Mouse (Mus musculus): ENCODE measurements around the gene Ino80b. TPM values are rescaled to one million over a fixed set of nuclear protein-coding genes. Genes with fewer than 3 reads are reported as not detected.

The Ino80b gene
- polyA plus RNA-seq, 1 experiment from 2014 or later: 18.2 TPM

- H3K4me3 ChIP-seq (replicated peaks): peak within 1 kb of the TSS; percentile 58
- peak within 1 kb of the TSS; percentile 85 for H3K4me2 ChIP-seq (replicated peaks)
- peaks cover 14% of the 10 kb centered on the region for H3K27me3 ChIP-seq
- ATAC-seq (ENCODE audit: insufficient number of reproducible peaks, low FRiP score, low TSS enrichment, low read depth): peak; percentile 77
- no peaks in the 10 kb centered on the region for H3K9me3 ChIP-seq (replicated peaks)
- H3K4me1 ChIP-seq: peaks cover 19% of the 10 kb centered on the region
- peak within 1 kb of the TSS; percentile 21; the same call in 1 of the 2 replicates for H3K9ac ChIP-seq
- H3K36me3 ChIP-seq: peaks cover 18% of the 10 kb centered on the region
- no peak within 1 kb of the TSS for H3K27ac ChIP-seq (replicated peaks)
- WGBS: 2% methylated on average over 32 of the region's 32 CpGs
These were observed 31.0 kb upstream of the Ino80b start, which contains the start of the genes Wdr54 and 1700003E16Rik for GRCm38 (mm10) chr6:83156259-83156684. Gene Wdr54, minus strand, starts transcription at chr6:83156397. Gene 1700003E16Rik, plus strand, starts transcription at chr6:83156404.

GRCm38 (mm10) chr6:83155552-83156238 lies 30.5 kb upstream of the Ino80b start:
- Histone ChIP-seq H3K4me3 (replicated peaks) (peak overlapping the region; percentile 58), H3K27me3 (peaks cover 8% of the 10 kb centered on the region), H3K4me1 (peaks cover 17% of the 10 kb centered on the region), H3K9me3 (replicated peaks) (no peaks in the 10 kb centered on the region), H3K4me2 (replicated peaks) (peak overlapping the region; percentile 85), H3K9ac (peak overlapping the region; percentile 21; the same call in 1 of the 2 replicates), H3K36me3 (peaks cover 23% of the 10 kb centered on the region), H3K27ac (replicated peaks) (no peak overlapping the region)
- 0 out of 2 replicates have a peak, but pooled peaks have one; percentile 12 for ATAC-seq (ENCODE audit: insufficient number of reproducible peaks, low FRiP score, low TSS enrichment, low read depth)
- 6% methylated on average over 23 of the region's 23 CpGs for WGBS

GRCm38 (mm10) chr6:83153485-83153884 lies 28.3 kb upstream of the Ino80b start:
- Histone ChIP-seq H3K4me3 (replicated peaks) (no peak overlapping the region), H3K4me2 (replicated peaks) (no peak overlapping the region), H3K27ac (replicated peaks) (no peak overlapping the region), H3K9me3 (replicated peaks) (no peaks in the 10 kb centered on the region), H3K9ac (no peak overlapping the region), H3K4me1 (peaks cover 17% of the 10 kb centered on the region), H3K36me3 (peaks cover 45% of the 10 kb centered on the region), H3K27me3 (no peaks in the 10 kb centered on the region)
- ATAC-seq (ENCODE audit: insufficient number of reproducible peaks, low FRiP score, low TSS enrichment, low read depth): no peak
- 69% methylated on average over 5 of the region's 5 CpGs for WGBS

- Histone ChIP-seq H3K4me3 (replicated peaks) (no peak overlapping the region), H3K9ac (no peak overlapping the region), H3K36me3 (peaks cover 49% of the 10 kb centered on the region), H3K27me3 (no peaks in the 10 kb centered on the region), H3K9me3 (replicated peaks) (no peaks in the 10 kb centered on the region), H3K4me2 (replicated peaks) (no peak overlapping the region), H3K4me1 (peaks cover 17% of the 10 kb centered on the region), H3K27ac (replicated peaks) (no peak overlapping the region)
- 82% methylated on average over 12 of the region's 12 CpGs for WGBS
- no peak for ATAC-seq (ENCODE audit: insufficient number of reproducible peaks, low FRiP score, low TSS enrichment, low read depth)
These were observed 27.8 kb upstream of the Ino80b start for GRCm38 (mm10) chr6:83153038-83153437.

GRCm38 (mm10) chr6:83151721-83152120 lies 26.5 kb upstream of the Ino80b start:
- Histone ChIP-seq H3K9ac (no peak overlapping the region), H3K4me1 (peaks cover 17% of the 10 kb centered on the region), H3K4me3 (replicated peaks) (no peak overlapping the region), H3K4me2 (replicated peaks) (no peak overlapping the region), H3K9me3 (replicated peaks) (no peaks in the 10 kb centered on the region), H3K27ac (replicated peaks) (no peak overlapping the region), H3K27me3 (no peaks in the 10 kb centered on the region), H3K36me3 (peaks cover 61% of the 10 kb centered on the region)
- no peak for ATAC-seq (ENCODE audit: insufficient number of reproducible peaks, low FRiP score, low TSS enrichment, low read depth)
- 43% methylated on average over 8 of the region's 8 CpGs for WGBS

- H3K36me3 ChIP-seq: peaks cover 55% of the 10 kb centered on the region
- 65% methylated on average over 7 of the region's 7 CpGs for WGBS
- H3K9ac ChIP-seq: no peak overlapping the region
These were observed 22.0 kb upstream of the Ino80b start for GRCm38 (mm10) chr6:83147280-83147679.

GRCm38 (mm10) chr6:83145805-83146204 lies 20.6 kb upstream of the Ino80b start:
- Histone ChIP-seq H3K9ac (no peak overlapping the region), H3K27ac (replicated peaks) (no peak overlapping the region; the same call in 1 of the 2 replicates), H3K4me3 (replicated peaks) (no peak overlapping the region), H3K36me3 (peaks cover 41% of the 10 kb centered on the region), H3K4me1 (peaks cover 23% of the 10 kb centered on the region), H3K4me2 (replicated peaks) (no peak overlapping the region), H3K27me3 (no peaks in the 10 kb centered on the region), H3K9me3 (replicated peaks) (no peaks in the 10 kb centered on the region)
- ATAC-seq (ENCODE audit: insufficient number of reproducible peaks, low FRiP score, low TSS enrichment, low read depth): no peak
- WGBS: 49% methylated on average over 9 of the region's 9 CpGs

More at GRCm38 (mm10) chr6:83147280-83147679, 22.0 kb upstream of the Ino80b start:
- Histone ChIP-seq H3K4me2 (replicated peaks) (no peak overlapping the region), H3K9me3 (replicated peaks) (no peaks in the 10 kb centered on the region), H3K27me3 (no peaks in the 10 kb centered on the region), H3K27ac (replicated peaks) (no peak overlapping the region), H3K4me1 (peaks cover 11% of the 10 kb centered on the region), H3K4me3 (replicated peaks) (no peak overlapping the region)
- no peak for ATAC-seq (ENCODE audit: insufficient number of reproducible peaks, low FRiP score, low TSS enrichment, low read depth)

GRCm38 (mm10) chr6:83145209-83145608 lies 20.0 kb upstream of the Ino80b start:
- Histone ChIP-seq H3K4me3 (replicated peaks) (no peak overlapping the region), H3K27ac (replicated peaks) (no peak overlapping the region), H3K27me3 (no peaks in the 10 kb centered on the region), H3K9me3 (replicated peaks) (no peaks in the 10 kb centered on the region), H3K4me2 (replicated peaks) (no peak overlapping the region), H3K9ac (no peak overlapping the region), H3K36me3 (peaks cover 35% of the 10 kb centered on the region), H3K4me1 (peaks cover 24% of the 10 kb centered on the region)
- no peak for ATAC-seq (ENCODE audit: insufficient number of reproducible peaks, low FRiP score, low TSS enrichment, low read depth)
- 48% methylated on average over 2 of the region's 2 CpGs for WGBS

- no peak overlapping the region for H3K9ac ChIP-seq
- H3K4me2 ChIP-seq (replicated peaks): peak overlapping the region; percentile 46; the same call in 1 of the 2 replicates
- no peaks in the 10 kb centered on the region for H3K9me3 ChIP-seq (replicated peaks)
- 0 out of 2 replicates have a peak, but pooled peaks have one; percentile 5 for ATAC-seq (ENCODE audit: insufficient number of reproducible peaks, low FRiP score, low TSS enrichment, low read depth)
- WGBS: 53% methylated on average over 11 of the region's 11 CpGs
- peaks cover 47% of the 10 kb centered on the region for H3K4me1 ChIP-seq
- peaks cover 12% of the 10 kb centered on the region for H3K36me3 ChIP-seq
- peak overlapping the region; percentile 60 for H3K27ac ChIP-seq (replicated peaks)
- no peak overlapping the region for H3K4me3 ChIP-seq (replicated peaks)
- H3K27me3 ChIP-seq: no peaks in the 10 kb centered on the region
These were observed 17.7 kb upstream of the Ino80b start for GRCm38 (mm10) chr6:83142886-83143285.

- peaks cover 49% of the 10 kb centered on the region for H3K4me1 ChIP-seq
- H3K27me3 ChIP-seq: no peaks in the 10 kb centered on the region
- no peaks in the 10 kb centered on the region for H3K9me3 ChIP-seq (replicated peaks)
- peak overlapping the region; percentile 25 for H3K4me3 ChIP-seq (replicated peaks)
- peaks cover 6% of the 10 kb centered on the region for H3K36me3 ChIP-seq
- no peak for ATAC-seq (ENCODE audit: insufficient number of reproducible peaks, low FRiP score, low TSS enrichment, low read depth)
- H3K4me2 ChIP-seq (replicated peaks): peak overlapping the region; percentile 46
- peak overlapping the region; percentile 2 for H3K9ac ChIP-seq
- 9% methylated on average over 41 of the region's 41 CpGs for WGBS
- peak overlapping the region; percentile 60 for H3K27ac ChIP-seq (replicated peaks)
These were observed 17.0 kb upstream of the Ino80b start for GRCm38 (mm10) chr6:83142211-83142731.

- peaks cover 52% of the 10 kb centered on the region for H3K4me1 ChIP-seq
- peak overlapping the region; percentile 25 for H3K4me3 ChIP-seq (replicated peaks)
- H3K4me2 ChIP-seq (replicated peaks): peak overlapping the region; percentile 46
- no peaks in the 10 kb centered on the region for H3K9me3 ChIP-seq (replicated peaks)
- no peak overlapping the region for H3K27ac ChIP-seq (replicated peaks)
- no peak overlapping the region for H3K9ac ChIP-seq
- peaks cover under 1% of the 10 kb centered on the region; the same call in 1 of the 2 replicates for H3K36me3 ChIP-seq
- 29% methylated on average over 4 of the region's 4 CpGs for WGBS
- ATAC-seq (ENCODE audit: insufficient number of reproducible peaks, low FRiP score, low TSS enrichment, low read depth): no peak
- H3K27me3 ChIP-seq: no peaks in the 10 kb centered on the region
These were observed 16.4 kb upstream of the Ino80b start for GRCm38 (mm10) chr6:83141636-83142035.
